Mouse (Mus musculus): ENCODE measurements around the gene Il9r. TPM values are rescaled to one million over a fixed set of nuclear protein-coding genes. Genes with fewer than 3 reads are reported as not detected.

Il9r gene
- total RNA-seq, 1 experiment: 0.13 TPM

DNA sequence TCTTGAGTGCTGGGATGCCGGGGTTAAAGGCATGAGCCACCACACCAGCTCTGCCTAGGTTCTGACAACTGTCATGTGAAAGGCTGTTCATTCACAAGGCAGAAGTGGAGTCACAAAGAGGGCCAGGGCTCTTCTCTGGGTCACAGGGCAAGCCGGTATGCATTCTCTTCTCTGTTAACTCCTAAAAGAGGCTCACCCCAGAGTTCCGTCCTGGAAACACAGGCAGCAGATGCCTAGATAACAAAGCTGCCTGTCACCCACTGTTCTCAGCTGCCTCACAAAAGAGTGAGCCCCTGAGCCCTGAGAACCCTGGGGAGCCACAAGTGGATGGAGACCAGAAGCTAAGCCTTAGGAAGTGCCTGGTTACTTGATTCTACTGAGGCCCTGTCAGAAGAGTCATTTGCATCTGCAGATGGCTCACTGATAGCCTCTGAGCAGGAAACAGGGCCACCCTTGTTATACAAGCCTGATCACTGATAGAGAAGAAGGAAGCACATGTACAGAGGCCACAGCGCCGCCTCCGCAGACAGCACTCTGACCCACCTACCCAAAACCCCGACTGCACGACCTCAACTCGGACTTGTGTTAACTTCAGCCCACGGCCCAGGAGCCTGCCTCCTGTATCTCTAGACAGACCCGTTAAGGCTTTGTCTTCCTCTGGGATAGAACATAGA is 4.1 kb downstream of the Il9r start:
- Histone ChIP-seq H3K27ac (ENCODE audit: insufficient read depth, low read depth, low read length, poor library complexity, severe bottlenecking) (no peak overlapping the region), H3K36me3 (ENCODE audit: control insufficient read depth, insufficient read depth, low read length, poor library complexity, severe bottlenecking) (no peaks in the 10 kb centered on the region), H3K9me3 (ENCODE audit: control insufficient read depth, insufficient read depth, low read depth, low read length) (no peaks in the 10 kb centered on the region), H3K4me1 (ENCODE audit: control insufficient read depth in 2 of 2, insufficient read depth in 2 of 2, low read length in 2 of 2, poor library complexity in 1 of 2) (peaks cover 0 to 3% of the 10 kb centered on the region in 2 experiments; a peak in 1 of 4 replicates), H3K9ac (ENCODE audit: insufficient read depth, low read depth, low read length, poor library complexity, severe bottlenecking) (no peak overlapping the region), H3K4me3 (ENCODE audit: insufficient read depth in 1 of 2, low read depth in 1 of 2, low read length in 2 of 2, poor library complexity in 1 of 2, severe bottlenecking in 1 of 2) (no peak overlapping the region)
- TF ChIP-seq CHD2 (IDR thresholded peaks at IDR 0.05; ENCODE audit: low read depth, low read length) (no peak), MAFK (IDR thresholded peaks at IDR 0.05; ENCODE audit: insufficient read depth, low read depth, low read length) (no peak), ZC3H11A (IDR thresholded peaks at IDR 0.05; ENCODE audit: borderline replicate concordance, low read depth, low read length) (no peak), ZNF384 (IDR thresholded peaks at IDR 0.05; ENCODE audit: low read depth, low read length) (no peak), HCFC1 (IDR thresholded peaks at IDR 0.05; ENCODE audit: borderline replicate concordance, insufficient read depth, low read length) (no peak)
- no peak for DNase-seq (ENCODE audit: low read depth, low spot score)
- in situ Hi-C loops (cut with MboI; ENCODE audit: low sequenced_read_pairs in 2 of 2, unreplicated experiment in 2 of 2): no loop called here

DNA sequence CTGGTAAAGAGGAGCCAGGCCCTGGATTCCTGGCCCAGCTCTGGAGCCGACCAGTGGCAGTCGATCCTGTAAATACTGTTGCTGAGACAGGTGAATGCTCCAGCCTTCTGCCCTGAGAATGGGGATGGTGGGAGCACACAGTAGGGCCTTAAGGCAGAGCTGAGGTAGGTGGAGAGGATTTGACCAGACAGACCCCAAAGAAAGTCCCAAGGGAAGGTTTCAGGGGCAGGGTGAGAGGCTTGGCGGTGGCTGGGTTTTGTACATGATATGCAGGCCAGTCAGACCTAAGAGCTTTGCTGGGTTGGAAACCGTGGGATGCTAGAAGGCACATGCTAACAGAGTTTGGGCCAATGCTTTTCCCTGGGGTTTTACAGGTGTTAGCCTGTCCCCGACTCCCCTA is 5.5 kb downstream of the Il9r start:
- Histone ChIP-seq H3K9me3 (ENCODE audit: control insufficient read depth, insufficient read depth, low read depth, low read length) (no peaks in the 10 kb centered on the region), H3K36me3 (ENCODE audit: control insufficient read depth, insufficient read depth, low read length, poor library complexity, severe bottlenecking) (no peaks in the 10 kb centered on the region), H3K9ac (ENCODE audit: insufficient read depth, low read depth, low read length, poor library complexity, severe bottlenecking) (no peak overlapping the region), H3K4me1 (ENCODE audit: control insufficient read depth in 2 of 2, insufficient read depth in 2 of 2, low read length in 2 of 2, poor library complexity in 1 of 2) (peaks cover 0 to 7% of the 10 kb centered on the region in 2 experiments; a peak in 1 of 4 replicates), H3K4me3 (ENCODE audit: insufficient read depth in 1 of 2, low read depth in 1 of 2, low read length in 2 of 2, poor library complexity in 1 of 2, severe bottlenecking in 1 of 2) (no peak overlapping the region), H3K27ac (ENCODE audit: insufficient read depth, low read depth, low read length, poor library complexity, severe bottlenecking) (no peak overlapping the region)
- in situ Hi-C loops (cut with MboI; ENCODE audit: low sequenced_read_pairs in 2 of 2, unreplicated experiment in 2 of 2): no loop called here
- DNase-seq (ENCODE audit: low read depth, low spot score): no peak
- no peak for TF ChIP-seq CHD2 (IDR thresholded peaks at IDR 0.05; ENCODE audit: low read depth, low read length)
- no peak for TF ChIP-seq MAFK (IDR thresholded peaks at IDR 0.05; ENCODE audit: insufficient read depth, low read depth, low read length)
- no peak for TF ChIP-seq ZNF384 (IDR thresholded peaks at IDR 0.05; ENCODE audit: low read depth, low read length)
- no peak for TF ChIP-seq HCFC1 (IDR thresholded peaks at IDR 0.05; ENCODE audit: borderline replicate concordance, insufficient read depth, low read length)
- no peak for TF ChIP-seq ZC3H11A (IDR thresholded peaks at IDR 0.05; ENCODE audit: borderline replicate concordance, low read depth, low read length)

- TF ChIP-seq CHD2 (IDR thresholded peaks at IDR 0.05; ENCODE audit: low read depth, low read length) (no peak), ZC3H11A (IDR thresholded peaks at IDR 0.05; ENCODE audit: borderline replicate concordance, low read depth, low read length) (no peak), MAFK (IDR thresholded peaks at IDR 0.05; ENCODE audit: insufficient read depth, low read depth, low read length) (no peak), HCFC1 (IDR thresholded peaks at IDR 0.05; ENCODE audit: borderline replicate concordance, insufficient read depth, low read length) (no peak), ZNF384 (IDR thresholded peaks at IDR 0.05; ENCODE audit: low read depth, low read length) (no peak)
- DNase-seq (ENCODE audit: low read depth, low spot score): no peak
- Histone ChIP-seq H3K4me1 (ENCODE audit: control insufficient read depth in 2 of 2, insufficient read depth in 2 of 2, low read length in 2 of 2, poor library complexity in 1 of 2) (peaks cover 0 to 8% of the 10 kb centered on the region in 2 experiments; a peak in 1 of 4 replicates), H3K4me3 (ENCODE audit: insufficient read depth in 1 of 2, low read depth in 1 of 2, low read length in 2 of 2, poor library complexity in 1 of 2, severe bottlenecking in 1 of 2) (no peak overlapping the region), H3K27ac (ENCODE audit: insufficient read depth, low read depth, low read length, poor library complexity, severe bottlenecking) (no peak overlapping the region), H3K36me3 (ENCODE audit: control insufficient read depth, insufficient read depth, low read length, poor library complexity, severe bottlenecking) (no peaks in the 10 kb centered on the region), H3K9ac (ENCODE audit: insufficient read depth, low read depth, low read length, poor library complexity, severe bottlenecking) (no peak overlapping the region), H3K9me3 (ENCODE audit: control insufficient read depth, insufficient read depth, low read depth, low read length) (no peaks in the 10 kb centered on the region)
- in situ Hi-C loops (cut with MboI; ENCODE audit: low sequenced_read_pairs in 2 of 2, unreplicated experiment in 2 of 2): no loop called here
Measured at GRCm38 (mm10) chr11:32194086-32194485, 6.0 kb downstream of the Il9r start.

DNA sequence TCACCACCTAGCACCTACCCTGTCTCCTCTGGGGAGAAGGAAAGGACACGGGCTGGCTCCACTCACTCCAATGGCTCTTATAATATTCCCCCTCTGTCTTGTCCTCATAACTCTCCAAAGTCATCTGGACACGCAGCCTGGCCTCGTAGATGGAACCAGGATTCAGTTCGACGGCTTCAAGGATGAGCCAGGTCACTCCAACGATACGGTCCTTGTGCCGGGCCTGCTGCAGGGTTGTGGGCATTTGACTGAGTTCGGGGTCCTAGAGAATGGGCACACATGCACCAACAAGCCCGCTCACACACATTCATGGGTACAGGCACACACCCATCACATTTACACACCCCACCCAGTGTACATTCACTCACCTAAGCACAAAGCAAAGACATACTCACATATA is 6.9 kb downstream of the Il9r start:
- H3K9ac ChIP-seq (ENCODE audit: insufficient read depth, low read depth, low read length, poor library complexity, severe bottlenecking): no peak overlapping the region
- peaks cover 0 to 6% of the 10 kb centered on the region in 2 experiments; a peak in 1 of 4 replicates for H3K4me1 ChIP-seq (ENCODE audit: control insufficient read depth in 2 of 2, insufficient read depth in 2 of 2, low read length in 2 of 2, poor library complexity in 1 of 2)
- no peaks in the 10 kb centered on the region for H3K9me3 ChIP-seq (ENCODE audit: control insufficient read depth, insufficient read depth, low read depth, low read length)
- DNase-seq (ENCODE audit: low read depth, low spot score): no peak
- H3K27ac ChIP-seq (ENCODE audit: insufficient read depth, low read depth, low read length, poor library complexity, severe bottlenecking): no peak overlapping the region
- no peak overlapping the region for H3K4me3 ChIP-seq (ENCODE audit: insufficient read depth in 1 of 2, low read depth in 1 of 2, low read length in 2 of 2, poor library complexity in 1 of 2, severe bottlenecking in 1 of 2)
- TF ChIP-seq ZC3H11A (IDR thresholded peaks at IDR 0.05; ENCODE audit: borderline replicate concordance, low read depth, low read length) (no peak), MAFK (IDR thresholded peaks at IDR 0.05; ENCODE audit: insufficient read depth, low read depth, low read length) (no peak), HCFC1 (IDR thresholded peaks at IDR 0.05; ENCODE audit: borderline replicate concordance, insufficient read depth, low read length) (no peak), ZNF384 (IDR thresholded peaks at IDR 0.05; ENCODE audit: low read depth, low read length) (no peak), CHD2 (IDR thresholded peaks at IDR 0.05; ENCODE audit: low read depth, low read length) (no peak)
- in situ Hi-C loops (cut with MboI; ENCODE audit: low sequenced_read_pairs in 2 of 2, unreplicated experiment in 2 of 2): no loop called here
- no peaks in the 10 kb centered on the region for H3K36me3 ChIP-seq (ENCODE audit: control insufficient read depth, insufficient read depth, low read length, poor library complexity, severe bottlenecking)
